Mouse (Mus musculus) MEL (cell line): Measurements from ENCODE around the gene 4930442H23Rik.

Source experiments
- CHD2 ChIP-seq: IDR thresholded peaks from 2 replicates; pipeline ENCODE4 v1.6.1; 2011; ENCODE audit warnings: low read length, improper control_type of control experiment
- CTCF ChIP-seq, 3 experiments: IDR thresholded peaks in 2 of 3; conservative IDR thresholded peaks in 1 of 3; 2 replicates each; pipeline ENCODE4 v1.5.1; 2011 to 2012; ENCODE audit warnings: low read length in 3 of 3, low read depth in 2 of 3, mild to moderate bottlenecking in 2 of 3, improper control_type of control experiment in 1 of 3, inconsistent platforms in 1 of 3, mixed read lengths in 1 of 3, moderate library complexity in 1 of 3; ENCODE audit not compliant: control insufficient read depth in 1 of 3, insufficient read depth in 1 of 3, poor library complexity in 1 of 3, severe bottlenecking in 1 of 3
- POLR2A ChIP-seq, 2 experiments: IDR thresholded peaks; 2 replicates each; pipeline ENCODE4 v1.6.1; 2011 to 2012; ENCODE audit warnings: low read length in 2 of 2, mild to moderate bottlenecking in 2 of 2, control low read depth in 1 of 2, improper control_type of control experiment in 1 of 2, low read depth in 1 of 2, moderate library complexity in 1 of 2; ENCODE audit not compliant: control insufficient read depth in 1 of 2, insufficient read depth in 1 of 2, poor library complexity in 1 of 2
- ZNF384 ChIP-seq: IDR thresholded peaks from 2 replicates; pipeline ENCODE4 v1.6.1; 2012; ENCODE audit warnings: low read depth, mild to moderate bottlenecking, inconsistent platforms, low read length, improper control_type of control experiment

GRCm38 (mm10) chr10:81152609-81153008 lies 31.0 kb downstream of the 4930442H23Rik start:
- TF ChIP-seq POLR2A (IDR thresholded peaks at IDR 0.05; ENCODE audit: control insufficient read depth in 1 of 2, insufficient read depth in 1 of 2, low read depth in 1 of 2, low read length in 2 of 2, poor library complexity in 1 of 2) (no peak), CHD2 (no peak), CTCF (IDR thresholded peaks at IDR 0.05 in 2 of 3, conservative IDR thresholded peaks at IDR 0.05 in 1 of 3; ENCODE audit: control insufficient read depth in 1 of 3, insufficient read depth in 1 of 3, low read depth in 2 of 3, low read length in 3 of 3, poor library complexity in 1 of 3, severe bottlenecking in 1 of 3) (no peak), ZNF384 (no peak)
